Mouse (Mus musculus): Measurements from ENCODE around the gene Pde11a.
"Not testable (repeated sequence)": the region's sequence is repeated elsewhere in the genome, so short reads cannot be mapped to it uniquely, and the experiment has no call there.

DNA sequence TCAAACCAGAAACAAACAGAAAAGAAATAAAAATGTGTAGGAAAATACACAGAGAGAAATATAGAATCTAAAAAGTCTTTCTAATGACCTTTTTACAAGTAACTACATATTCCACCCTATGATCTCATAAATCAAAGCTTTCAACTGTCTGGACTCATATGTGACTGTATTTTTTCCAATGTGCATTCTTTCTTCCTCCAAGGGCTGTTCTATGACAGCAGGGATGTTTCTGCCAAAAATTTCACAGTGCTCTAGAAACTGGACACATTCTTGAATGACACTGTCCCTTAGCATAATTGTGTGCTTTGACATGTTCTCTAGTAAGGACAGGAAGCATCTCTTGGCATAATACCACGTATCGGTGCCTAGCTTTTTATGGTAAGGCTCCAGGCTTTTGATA lies 362.5 kb downstream of the Pde11a start:
- not testable (repeated sequence) for TF ChIP-seq CTCF, POLR2A (IDR thresholded peaks at IDR 0.05; ENCODE audit: insufficient read depth, low read depth, low read length)

Measured in olfactory bulb, adult 2 months (tissue).